Mouse (Mus musculus) embryo, embryonic 11.5 days (tissue): Measurements from ENCODE around the gene Jph2.

ENCODE experiments used
- DNase-seq: peaks from one replicate; pipeline ENCODE4 v3.0.0-alpha.2; 2012; ENCODE audit warnings: low read depth, low spot score

Gene Jph2

GRCm38 (mm10) chr2:163397905-163398304, at the start of gene Jph2:
TSS of gene Jph2 (minus strand) at chr2:163397993.
- DNase-seq, result peak; percentile 26

GRCm38 (mm10) chr2:163447375-163447774, 49.6 kb upstream of the Jph2 start:
- DNase-seq, result no peak

- no peak for DNase-seq
Observed at GRCm38 (mm10) chr2:163444017-163444416, 46.2 kb upstream of the Jph2 start.

GRCm38 (mm10) chr2:163443543-163443942, 45.8 kb upstream of the Jph2 start:
- DNase-seq, result no peak

- no peak for DNase-seq
Observed at GRCm38 (mm10) chr2:163439488-163439887, 41.7 kb upstream of the Jph2 start.

GRCm38 (mm10) chr2:163438619-163439451, 41.0 kb upstream of the Jph2 start:
- peak; percentile 56 for DNase-seq

- DNase-seq, result peak; percentile 16
Observed at GRCm38 (mm10) chr2:163438246-163438618, 40.4 kb upstream of the Jph2 start, which contains the start of gene Gdap1l1. TSS of gene Gdap1l1 (plus strand) at chr2:163438476.

GRCm38 (mm10) chr2:163437800-163438199, 40.0 kb upstream of the Jph2 start:
- DNase-seq, result no peak

GRCm38 (mm10) chr2:163433971-163434370, 36.2 kb upstream of the Jph2 start:
- no peak for DNase-seq

- no peak for DNase-seq
Observed at GRCm38 (mm10) chr2:163431289-163431688, 33.5 kb upstream of the Jph2 start.

GRCm38 (mm10) chr2:163428346-163429011, 30.7 kb upstream of the Jph2 start:
- DNase-seq, result no peak

GRCm38 (mm10) chr2:163424597-163424996, 26.8 kb upstream of the Jph2 start, which contains the start of gene Oser1:
TSS of gene Oser1 (minus strand) at chr2:163424697.
- no peak for DNase-seq

- no peak for DNase-seq
Observed at GRCm38 (mm10) chr2:163422895-163423660, 25.3 kb upstream of the Jph2 start.

- no peak for DNase-seq
Observed at GRCm38 (mm10) chr2:163420366-163420886, 22.6 kb upstream of the Jph2 start.

- peak; percentile 97 for DNase-seq
Observed at GRCm38 (mm10) chr2:163419346-163420045, 21.7 kb upstream of the Jph2 start.

- no peak for DNase-seq
Observed at GRCm38 (mm10) chr2:163418841-163419345, 21.1 kb upstream of the Jph2 start.

GRCm38 (mm10) chr2:163417830-163418229, 20.0 kb upstream of the Jph2 start:
- DNase-seq, result no peak

GRCm38 (mm10) chr2:163417026-163417425, 19.2 kb upstream of the Jph2 start:
- no peak for DNase-seq

- DNase-seq, result no peak
Observed at GRCm38 (mm10) chr2:163412846-163413590, 15.2 kb upstream of the Jph2 start.

- DNase-seq, result no peak
Observed at GRCm38 (mm10) chr2:163412419-163412818, 14.6 kb upstream of the Jph2 start.
